Mouse (Mus musculus): ENCODE data around the gene Lca5l.

Gene Lca5l

DNA sequence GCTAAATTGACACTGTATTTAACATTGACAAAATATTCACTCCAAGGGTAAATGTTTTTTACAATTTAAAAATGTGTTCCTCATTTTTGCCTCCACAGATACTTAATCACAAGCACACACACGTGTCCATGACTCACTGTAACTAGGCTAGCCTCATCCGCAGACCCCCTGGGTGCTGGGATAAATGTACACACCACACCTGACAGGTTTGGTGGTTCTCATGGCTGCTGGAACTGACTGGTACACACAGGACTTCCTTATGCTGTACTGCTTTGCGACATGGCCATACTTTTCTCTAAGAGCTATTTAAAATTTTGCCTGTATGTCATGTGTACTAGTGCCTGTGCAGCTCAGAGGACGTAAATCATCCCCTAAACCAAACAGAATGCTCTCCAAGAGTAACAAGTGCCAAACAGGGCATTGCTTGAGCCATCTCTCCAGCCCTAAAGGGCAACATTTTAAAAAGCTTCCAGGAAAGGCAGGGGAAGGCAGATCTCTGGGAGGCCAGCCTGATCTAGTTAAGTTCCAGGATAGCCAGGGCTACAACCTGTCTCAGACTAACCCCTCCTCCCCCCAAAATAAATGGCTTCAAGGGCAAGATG is 71.9 kb downstream of the Lca5l start:
- no peak for DNase-seq (ENCODE audit: low spot score in 2 of 2)

DNA sequence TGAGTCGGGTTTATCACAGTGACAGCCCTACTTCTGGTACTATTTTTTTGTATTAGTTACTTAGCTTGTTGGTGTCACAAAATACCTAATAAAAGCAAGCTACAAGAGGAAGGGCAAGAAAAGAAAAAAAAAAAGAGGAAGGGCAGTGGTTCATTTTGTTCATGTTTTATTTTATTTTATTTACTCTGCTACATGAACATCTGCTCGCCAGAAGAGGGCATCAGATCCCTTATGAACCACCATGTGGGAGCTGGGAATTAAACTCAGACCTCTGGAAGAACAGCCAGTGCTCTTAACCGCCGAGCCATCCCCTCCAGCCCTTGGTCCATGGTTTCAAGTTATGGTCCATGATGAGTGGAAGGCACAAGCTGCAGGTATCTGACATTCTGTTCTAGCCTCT is 77.3 kb downstream of the Lca5l start:
- no peak for DNase-seq (ENCODE audit: low spot score in 2 of 2)

- no peak for DNase-seq (ENCODE audit: low spot score in 2 of 2)
Measured at GRCm38 (mm10) chr16:96112769-96113168, 79.3 kb downstream of the Lca5l start.

DNA sequence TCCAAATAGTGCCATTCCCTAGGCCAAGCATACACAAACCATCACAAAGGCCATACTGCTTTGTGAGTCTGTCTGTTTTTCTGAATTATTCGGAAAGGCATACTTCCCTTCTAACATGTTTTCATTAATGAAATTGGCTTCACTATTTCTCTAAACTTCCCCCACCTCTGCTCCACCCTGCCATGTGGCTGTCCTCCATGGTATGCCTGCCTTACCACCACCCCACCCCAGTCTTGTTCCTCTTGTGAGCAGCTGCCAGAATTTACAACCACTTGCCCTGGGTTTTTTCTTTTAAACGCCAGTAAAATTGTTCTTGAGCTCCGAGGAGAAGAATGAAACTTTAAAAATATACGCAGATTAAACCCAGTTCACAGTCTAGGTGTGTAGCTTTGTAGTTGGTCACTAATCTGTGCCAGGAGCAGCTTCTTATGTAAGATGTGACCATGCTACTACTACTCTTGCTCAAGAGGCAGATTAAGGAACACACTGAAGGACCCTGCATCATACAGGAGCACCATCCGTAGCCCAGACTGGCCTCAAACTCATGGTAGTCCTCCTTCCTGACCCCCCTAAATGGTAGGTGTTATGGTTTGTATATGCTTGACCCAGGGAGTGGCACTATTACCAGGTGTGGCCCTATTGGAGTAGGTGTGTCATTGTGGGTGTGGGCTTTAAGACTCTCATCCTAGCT is 81.3 kb downstream of the Lca5l start:
- DNase-seq (ENCODE audit: low spot score in 2 of 2), result no peak

DNA sequence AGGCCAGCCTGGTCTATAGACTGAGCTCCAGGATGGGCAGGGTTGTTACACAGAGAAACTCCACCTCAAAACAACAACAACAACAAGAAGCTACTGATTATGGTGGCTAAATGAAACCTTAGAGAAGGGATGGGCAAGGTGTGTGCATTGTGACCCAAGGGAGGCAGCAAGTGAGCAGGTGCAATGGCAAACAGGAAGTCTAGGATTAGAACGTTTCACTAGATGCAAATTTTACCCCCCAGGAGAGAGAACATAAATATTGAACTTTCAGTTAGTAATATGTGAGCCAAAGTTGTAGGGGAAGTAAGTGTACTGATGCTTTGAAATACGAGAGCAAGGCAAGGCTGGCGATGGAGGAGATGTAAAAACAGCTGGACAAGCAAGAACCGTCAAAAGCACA is 82.4 kb downstream of the Lca5l start:
- no peak for DNase-seq (ENCODE audit: low spot score in 2 of 2)

All from urinary bladder, postnatal 4 days (tissue).